Mouse (Mus musculus) testis, adult 2 months (tissue): ENCODE data around the gene Fitm1. TPM values are rescaled to one million over a fixed set of nuclear protein-coding genes. Genes with fewer than 3 reads are reported as not detected.

Experiments used
- H3K27ac ChIP-seq: fragments of 200-500 bp; 2 replicates; pipeline ENCODE4 v1.5.1; 2012; ENCODE audit warnings: low read depth, low read length; ENCODE audit not compliant: control insufficient read depth, insufficient read depth
- H3K27me3 ChIP-seq: fragments of 200-500 bp; 2 replicates; pipeline ENCODE4 v1.6.1; 2012; ENCODE audit warnings: mild to moderate bottlenecking, low read length, moderate library complexity; ENCODE audit not compliant: control insufficient read depth, insufficient read depth
- H3K36me3 ChIP-seq: fragments of 200-500 bp; 2 replicates; pipeline ENCODE4 v1.6.1; 2012; ENCODE audit warnings: mild to moderate bottlenecking, low read length; ENCODE audit not compliant: control insufficient read depth, insufficient read depth
- H3K4me1 ChIP-seq: fragments of 200-500 bp; 2 replicates; pipeline ENCODE4 v1.6.1; 2012; ENCODE audit warnings: low read length; ENCODE audit not compliant: control insufficient read depth, insufficient read depth
- H3K4me3 ChIP-seq: fragments of 200-500 bp; 2 replicates; pipeline ENCODE4 v1.5.1; 2012; ENCODE audit warnings: low read depth, mild to moderate bottlenecking, low read length, moderate library complexity, mixed read lengths; ENCODE audit not compliant: control insufficient read depth
- CTCF ChIP-seq: fragments of 200-500 bp; IDR thresholded peaks from 2 replicates; pipeline ENCODE4 v1.5.1; 2012; ENCODE audit warnings: low read depth, mild to moderate bottlenecking, inconsistent platforms, low read length, moderate library complexity; ENCODE audit not compliant: control insufficient read depth, insufficient read depth, insufficient replicate concordance
- POLR2A ChIP-seq: fragments of 200-500 bp; IDR thresholded peaks from 2 replicates; pipeline ENCODE4 v1.6.1; 2012; ENCODE audit warnings: low read depth, mild to moderate bottlenecking, inconsistent platforms, low read length, moderate library complexity; ENCODE audit not compliant: control insufficient read depth
- polyA plus RNA-seq: library from polyadenylated mRNA; depleted of rRNA; stranded (reverse); fragments of >200 nt; gene quantifications from 2 replicates; pipeline ENCODE4 v1.2.3, GENCODE M21; 2012

Fitm1 gene
- polyA plus RNA-seq, 1 experiment, result 40.2 TPM

GRCm38 (mm10) chr14:55558740-55559448 lies 16.5 kb upstream of the Fitm1 start:
- Histone ChIP-seq H3K36me3 (peaks cover 3% of the 10 kb centered on the region), H3K4me3 (no peak overlapping the region), H3K4me1 (peaks cover 12% of the 10 kb centered on the region), H3K27me3 (no peaks in the 10 kb centered on the region), H3K27ac (no peak overlapping the region)
- TF ChIP-seq CTCF (no peak), POLR2A (no peak)

DNA sequence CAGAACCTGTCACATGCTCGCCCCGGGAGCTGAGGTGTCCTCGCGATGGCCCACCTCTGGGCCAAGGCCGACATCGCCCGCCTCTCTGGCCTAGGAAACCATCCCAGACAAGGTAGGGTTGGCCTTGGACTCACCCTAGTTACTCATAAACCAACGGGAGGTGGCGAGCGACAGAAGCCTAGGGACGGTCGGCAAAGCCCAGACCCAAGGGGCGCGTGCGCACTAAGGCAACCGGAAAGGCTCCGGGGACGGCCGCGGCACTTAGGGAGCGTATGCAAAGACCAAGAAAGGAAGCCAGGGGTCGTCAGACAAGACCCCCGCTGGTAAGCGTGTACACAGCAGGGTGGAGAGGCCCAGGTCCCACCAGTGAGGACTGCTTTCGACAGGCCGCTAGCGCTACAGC lies 15.6 kb upstream of the Fitm1 start, which contains the start of gene Dcaf11:
Gene Dcaf11 (plus strand): TSS at position 208 of the 403 bp plus-strand sequence.
- H3K36me3 ChIP-seq, result peaks cover 6% of the 10 kb centered on the region
- peaks cover 12% of the 10 kb centered on the region for H3K4me1 ChIP-seq
- TF ChIP-seq POLR2A, result peak; percentile 68
- TF ChIP-seq CTCF, result 0 out of 2 replicates have a peak, but pooled peaks have one; percentile 7
- H3K27ac ChIP-seq, result peak within 1 kb of the TSS; percentile 96
- peak within 1 kb of the TSS; percentile 89 for H3K4me3 ChIP-seq
- H3K27me3 ChIP-seq, result no peaks in the 10 kb centered on the region

- no peaks in the 10 kb centered on the region for H3K27me3 ChIP-seq
- H3K36me3 ChIP-seq, result peaks cover 6% of the 10 kb centered on the region
- H3K4me3 ChIP-seq, result peak within 1 kb of the TSS; percentile 89
- TF ChIP-seq POLR2A (peak; percentile 65), CTCF (no peak)
- H3K27ac ChIP-seq, result peak within 1 kb of the TSS; percentile 96
- peaks cover 12% of the 10 kb centered on the region for H3K4me1 ChIP-seq
Measured at GRCm38 (mm10) chr14:55560202-55561073, 15.0 kb upstream of the Fitm1 start, which contains the start of gene A730061H03Rik. Gene A730061H03Rik, minus strand, starts transcription at chr14:55560406.

- Histone ChIP-seq H3K27me3 (no peaks in the 10 kb centered on the region), H3K36me3 (peaks cover 9% of the 10 kb centered on the region), H3K27ac (no peak overlapping the region; the same call in 1 of the 2 replicates), H3K4me1 (peaks cover 12% of the 10 kb centered on the region), H3K4me3 (peak overlapping the region; percentile 89)
- no peak for TF ChIP-seq CTCF
- TF ChIP-seq POLR2A, result no peak
Measured at GRCm38 (mm10) chr14:55561860-55562259, 13.6 kb upstream of the Fitm1 start.

DNA sequence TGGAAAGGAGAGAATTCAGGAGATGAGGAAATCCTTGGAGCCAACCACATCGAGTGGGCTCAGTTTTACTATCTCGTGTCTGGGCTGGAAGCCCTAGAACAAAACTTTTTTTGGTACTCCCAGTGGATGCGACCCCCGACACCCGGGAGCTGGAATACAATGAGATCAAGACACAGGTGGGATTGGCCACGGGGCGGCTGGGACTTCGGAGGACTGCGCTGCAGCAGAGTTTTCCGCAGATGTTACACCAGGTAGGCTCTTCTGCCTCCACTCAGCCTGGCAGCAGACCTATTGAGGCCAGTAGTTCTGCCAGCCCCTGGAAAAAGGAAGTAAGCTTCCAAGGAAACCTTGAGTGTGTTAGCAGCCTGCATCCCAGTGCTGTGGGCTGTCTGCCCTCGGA lies 12.2 kb upstream of the Fitm1 start:
- no peak overlapping the region; the same call in 1 of the 2 replicates for H3K27ac ChIP-seq
- peaks cover 11% of the 10 kb centered on the region for H3K36me3 ChIP-seq
- TF ChIP-seq CTCF, result no peak
- no peak for TF ChIP-seq POLR2A
- peaks cover 12% of the 10 kb centered on the region for H3K4me1 ChIP-seq
- no peaks in the 10 kb centered on the region for H3K27me3 ChIP-seq
- no peak overlapping the region for H3K4me3 ChIP-seq

DNA sequence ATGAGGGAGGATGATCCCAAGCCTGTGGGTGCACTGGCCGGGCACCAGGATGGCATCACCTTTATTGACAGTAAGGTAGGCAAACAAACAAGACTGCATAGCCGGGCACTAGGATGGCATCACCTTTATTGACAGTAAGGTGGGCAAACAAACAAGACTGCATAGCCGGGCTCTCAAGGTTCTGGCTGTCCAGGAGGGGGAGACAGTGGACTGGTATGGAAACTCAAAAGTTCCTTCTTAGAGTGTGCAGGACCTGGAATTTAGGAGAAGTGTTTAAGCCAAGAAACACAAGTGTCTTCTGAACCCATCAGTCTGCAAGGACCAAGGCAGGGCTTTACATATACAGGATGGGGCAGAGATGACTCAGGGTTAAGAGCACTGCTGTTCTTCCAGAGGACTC lies 9.7 kb upstream of the Fitm1 start:
- no peaks in the 10 kb centered on the region for H3K27me3 ChIP-seq
- no peak for TF ChIP-seq POLR2A
- TF ChIP-seq CTCF, result no peak
- H3K4me3 ChIP-seq, result no peak overlapping the region
- no peak overlapping the region for H3K27ac ChIP-seq
- peaks cover 12% of the 10 kb centered on the region for H3K4me1 ChIP-seq
- H3K36me3 ChIP-seq, result peaks cover 11% of the 10 kb centered on the region

- Histone ChIP-seq H3K27ac (no peak overlapping the region), H3K36me3 (peaks cover 11% of the 10 kb centered on the region), H3K27me3 (no peaks in the 10 kb centered on the region), H3K4me1 (no peaks in the 10 kb centered on the region), H3K4me3 (no peak overlapping the region)
- TF ChIP-seq CTCF (no peak), POLR2A (no peak)
Measured at GRCm38 (mm10) chr14:55567496-55567895, 7.9 kb upstream of the Fitm1 start.
